Mouse (Mus musculus) neural tube, embryonic 14.5 days (tissue): ENCODE results near the gene Pkmyt1. TPM values are rescaled to one million over a fixed set of nuclear protein-coding genes. Genes with fewer than 3 reads are reported as not detected.

Experiments
- ATAC-seq: fragments of 200-750 bp; cut with Nextera tagmentation; 2 replicates; pipeline ENCODE4 v1.8.0; 2017; ENCODE audit warnings: low read depth, mild to moderate bottlenecking, moderate TSS enrichment, moderate library complexity
- H3K27ac ChIP-seq: fragments of 300-500 bp; sonication (generic); 2 replicates; pipeline ENCODE4 v1.5.1; 2014; ENCODE audit warnings: low read depth, mild to moderate bottlenecking, control low read depth, low read length, moderate library complexity, mixed read lengths
- H3K27me3 ChIP-seq: fragments of 300-500 bp; sonication (generic); 2 replicates; pipeline ENCODE4 v1.6.1; 2014; ENCODE audit warnings: low read length; ENCODE audit not compliant: control insufficient read depth, insufficient read depth
- H3K36me3 ChIP-seq: fragments of 300-500 bp; sonication (generic); 2 replicates; pipeline ENCODE4 v1.6.1; 2014; ENCODE audit warnings: low read length, mixed read lengths; ENCODE audit not compliant: control insufficient read depth, insufficient read depth
- H3K4me1 ChIP-seq: fragments of 300-500 bp; sonication (generic); 2 replicates; pipeline ENCODE4 v1.6.1; 2014; ENCODE audit warnings: low read length; ENCODE audit not compliant: control insufficient read depth, insufficient read depth
- H3K4me2 ChIP-seq: fragments of 300-500 bp; sonication (generic); 2 replicates; pipeline ENCODE4 v1.6.1; 2014; ENCODE audit warnings: mild to moderate bottlenecking, low read depth, low read length, control low read depth
- H3K4me3 ChIP-seq: fragments of 300-500 bp; sonication (generic); 2 replicates; pipeline ENCODE4 v1.5.1; 2014; ENCODE audit warnings: low read depth, low read length, control low read depth, mixed read lengths
- H3K9ac ChIP-seq: fragments of 300-500 bp; sonication (generic); replicated peaks from 2 replicates; pipeline ENCODE4 v1.6.1; 2014; ENCODE audit warnings: low read depth, mild to moderate bottlenecking, control low read depth, low read length, mixed read lengths
- H3K9me3 ChIP-seq: fragments of 300-500 bp; sonication (generic); 2 replicates; pipeline ENCODE4 v1.6.1; 2016; ENCODE audit warnings: low read length; ENCODE audit not compliant: control insufficient read depth
- WGBS: fragments of 180-500 bp; shearing (Covaris S2); extraction: QIAGEN DNeasy Blood & Tissue Kit; methylation state at CpG from one replicate; pipeline ENCODE4 v1.1.7; 2014; 5-methylcytosine and 5-hydroxymethylcytosine counted together
- polyA plus RNA-seq: library from polyadenylated mRNA; unstranded; fragments of >200 nt; fragmentation: Nextera tagmentation; extraction: Ambion mirVana; gene quantifications from 2 replicates; pipeline ENCODE4 v1.2.1, GENCODE M21; 2014

The Pkmyt1 gene
- polyA plus RNA-seq: 13.0 and 14.3 TPM in 2 replicates

GRCm38 (mm10) chr17:23725999-23726757, at the start of gene Pkmyt1:
TSS of gene Pkmyt1 (plus strand) at chr17:23726336.
- ATAC-seq: peak; percentile 94
- no peaks in the 10 kb centered on the region for H3K9me3 ChIP-seq
- H3K4me2 ChIP-seq: peak within 1 kb of the TSS; percentile 94
- peak within 1 kb of the TSS; percentile 66 for H3K9ac ChIP-seq
- no peaks in the 10 kb centered on the region for H3K36me3 ChIP-seq
- H3K27me3 ChIP-seq: no peaks in the 10 kb centered on the region
- H3K27ac ChIP-seq: peak within 1 kb of the TSS; percentile 34
- H3K4me3 ChIP-seq: peak within 1 kb of the TSS; percentile 74
- H3K4me1 ChIP-seq: peaks cover 6% of the 10 kb centered on the region; the same call in 1 of the 2 replicates
- WGBS: 2% methylated on average over 61 of the region's 73 CpGs

GRCm38 (mm10) chr17:23676473-23677031, 49.6 kb upstream of the Pkmyt1 start:
- Histone ChIP-seq H3K9me3 (no peaks in the 10 kb centered on the region), H3K4me3 (peak overlapping the region; percentile 39), H3K27ac (no peak overlapping the region), H3K4me2 (peak overlapping the region; percentile 82), H3K4me1 (peaks cover 10% of the 10 kb centered on the region; the same call in 1 of the 2 replicates), H3K27me3 (peaks cover 20% of the 10 kb centered on the region), H3K36me3 (no peaks in the 10 kb centered on the region), H3K9ac (peak overlapping the region; percentile 37; the same call in 1 of the 2 replicates)
- no peak for ATAC-seq
- 3% methylated on average over 37 of the region's 37 CpGs for WGBS

- under 1% methylated on average over 34 of the region's 34 CpGs for WGBS
- H3K4me2 ChIP-seq: peak within 1 kb of the TSS; percentile 82
- no peak for ATAC-seq
- peaks cover 10% of the 10 kb centered on the region; the same call in 1 of the 2 replicates for H3K4me1 ChIP-seq
- peak within 1 kb of the TSS; percentile 39 for H3K4me3 ChIP-seq
- H3K9me3 ChIP-seq: no peaks in the 10 kb centered on the region
- H3K9ac ChIP-seq: peak within 1 kb of the TSS; percentile 37; the same call in 1 of the 2 replicates
- no peaks in the 10 kb centered on the region for H3K36me3 ChIP-seq
- no peak within 1 kb of the TSS; the same call in 1 of the 2 replicates for H3K27ac ChIP-seq
- H3K27me3 ChIP-seq: peaks cover 22% of the 10 kb centered on the region
These were observed 48.9 kb upstream of the Pkmyt1 start, which contains the start of gene Tnfrsf12a for GRCm38 (mm10) chr17:23677236-23677679. TSS of gene Tnfrsf12a (minus strand) at chr17:23677468.

GRCm38 (mm10) chr17:23679127-23679835, 46.9 kb upstream of the Pkmyt1 start, which contains the start of gene Cldn6:
TSS of gene Cldn6 (plus strand) at chr17:23679249.
- no peak within 1 kb of the TSS for H3K4me2 ChIP-seq
- H3K27ac ChIP-seq: no peak within 1 kb of the TSS
- H3K36me3 ChIP-seq: no peaks in the 10 kb centered on the region
- H3K4me3 ChIP-seq: no peak within 1 kb of the TSS
- H3K9me3 ChIP-seq: no peaks in the 10 kb centered on the region
- H3K9ac ChIP-seq: no peak within 1 kb of the TSS
- no peak for ATAC-seq
- WGBS: 3% methylated on average over 37 of the region's 38 CpGs
- peaks cover 36% of the 10 kb centered on the region for H3K27me3 ChIP-seq
- H3K4me1 ChIP-seq: peaks cover 10% of the 10 kb centered on the region; the same call in 1 of the 2 replicates

- H3K27ac ChIP-seq: no peak overlapping the region
- no peaks in the 10 kb centered on the region for H3K36me3 ChIP-seq
- no peaks in the 10 kb centered on the region for H3K9me3 ChIP-seq
- no peak overlapping the region for H3K4me3 ChIP-seq
- 73% methylated on average over 9 of the region's 9 CpGs for WGBS
- no peak overlapping the region for H3K9ac ChIP-seq
- H3K4me1 ChIP-seq: peaks cover 10% of the 10 kb centered on the region; the same call in 1 of the 2 replicates
- ATAC-seq: no peak
- no peak overlapping the region for H3K4me2 ChIP-seq
- H3K27me3 ChIP-seq: peaks cover 36% of the 10 kb centered on the region
These were observed 45.8 kb upstream of the Pkmyt1 start for GRCm38 (mm10) chr17:23680336-23680735.

- H3K4me2 ChIP-seq: no peak overlapping the region
- H3K4me3 ChIP-seq: no peak overlapping the region
- H3K9ac ChIP-seq: no peak overlapping the region
- H3K27ac ChIP-seq: no peak overlapping the region
- H3K4me1 ChIP-seq: peaks cover 8% of the 10 kb centered on the region; the same call in 1 of the 2 replicates
- peaks cover 32% of the 10 kb centered on the region for H3K27me3 ChIP-seq
- no peak for ATAC-seq
- H3K36me3 ChIP-seq: no peaks in the 10 kb centered on the region
- 77% methylated on average over 10 of the region's 10 CpGs for WGBS
- no peaks in the 10 kb centered on the region for H3K9me3 ChIP-seq
These were observed 45.0 kb upstream of the Pkmyt1 start for GRCm38 (mm10) chr17:23681086-23681485.

GRCm38 (mm10) chr17:23682092-23682491, 44.0 kb upstream of the Pkmyt1 start:
- ATAC-seq: no peak
- H3K27ac ChIP-seq: no peak overlapping the region
- H3K9me3 ChIP-seq: no peaks in the 10 kb centered on the region
- no peak overlapping the region for H3K4me2 ChIP-seq
- no peak overlapping the region for H3K9ac ChIP-seq
- no peak overlapping the region for H3K4me3 ChIP-seq
- peaks cover 32% of the 10 kb centered on the region for H3K27me3 ChIP-seq
- no peaks in the 10 kb centered on the region for H3K4me1 ChIP-seq
- WGBS: 65% methylated on average over 4 of the region's 4 CpGs
- H3K36me3 ChIP-seq: no peaks in the 10 kb centered on the region

- H3K27me3 ChIP-seq: peaks cover 32% of the 10 kb centered on the region
- H3K36me3 ChIP-seq: no peaks in the 10 kb centered on the region
- H3K9ac ChIP-seq: no peak overlapping the region
- no peaks in the 10 kb centered on the region for H3K9me3 ChIP-seq
- 65% methylated on average over 3 of the region's 3 CpGs for WGBS
- no peaks in the 10 kb centered on the region for H3K4me1 ChIP-seq
- H3K4me3 ChIP-seq: no peak overlapping the region
- no peak overlapping the region for H3K27ac ChIP-seq
- ATAC-seq: no peak
- no peak overlapping the region for H3K4me2 ChIP-seq
These were observed 43.6 kb upstream of the Pkmyt1 start for GRCm38 (mm10) chr17:23682530-23682929.
